Mouse (Mus musculus): ENCODE measurements around the gene Map3k14. TPM values are rescaled to one million over a fixed set of nuclear protein-coding genes. Genes with fewer than 3 reads are reported as not detected.
A peak's percentile ranks its signal among the peaks of the same experiment; 100 is the strongest.

Map3k14 gene
- 1.0 and 2.3 TPM in 2 replicates for polyA plus RNA-seq (2012; ENCODE audit: insufficient read depth, low replicate concordance)

GRCm38 (mm10) chr11:103267346-103268219 lies at the start of gene Map3k14:
Gene Map3k14, minus strand, starts transcription at chr11:103267472.
- TF ChIP-seq GATA1 (IDR thresholded peaks at IDR 0.05; ENCODE audit: borderline replicate concordance, low read length) (no peak), FLI1 (IDR thresholded peaks at IDR 0.05; ENCODE audit: low read length) (no peak)
- H3K4me3 ChIP-seq (replicated peaks) = peak within 1 kb of the TSS; percentile 97
- no peaks in the 10 kb centered on the region for H3K36me3 ChIP-seq (replicated peaks; ENCODE audit: low read length)
- no peaks in the 10 kb centered on the region for H3K9me3 ChIP-seq
- H3K4me1 ChIP-seq = peaks cover 65% of the 10 kb centered on the region
- peaks cover 13% of the 10 kb centered on the region for H3K27me3 ChIP-seq (replicated peaks)

- no peaks in the 10 kb centered on the region for H3K9me3 ChIP-seq
- peaks cover 15% of the 10 kb centered on the region for H3K4me1 ChIP-seq
- H3K36me3 ChIP-seq (replicated peaks; ENCODE audit: low read length) = no peaks in the 10 kb centered on the region
- TF ChIP-seq GATA1 (IDR thresholded peaks at IDR 0.05; ENCODE audit: borderline replicate concordance, low read length) = no peak
- H3K27me3 ChIP-seq (replicated peaks) = peaks cover 77% of the 10 kb centered on the region
- no peak overlapping the region for H3K4me3 ChIP-seq (replicated peaks)
These were observed 48.1 kb upstream of the Map3k14 start for GRCm38 (mm10) chr11:103315379-103315778.

- TF ChIP-seq GATA1 (IDR thresholded peaks at IDR 0.05; ENCODE audit: borderline replicate concordance, low read length) = no peak
- no peak for TF ChIP-seq FLI1 (IDR thresholded peaks at IDR 0.05; ENCODE audit: low read length)
- H3K4me3 ChIP-seq (replicated peaks) = no peak overlapping the region
- peaks cover 76% of the 10 kb centered on the region for H3K27me3 ChIP-seq (replicated peaks)
- no peaks in the 10 kb centered on the region for H3K36me3 ChIP-seq (replicated peaks; ENCODE audit: low read length)
- H3K9me3 ChIP-seq = no peaks in the 10 kb centered on the region
- H3K4me1 ChIP-seq = peaks cover 17% of the 10 kb centered on the region
These were observed 47.6 kb upstream of the Map3k14 start for GRCm38 (mm10) chr11:103314736-103315374.

- no peak overlapping the region for H3K4me3 ChIP-seq (replicated peaks)
These were observed 46.3 kb upstream of the Map3k14 start for GRCm38 (mm10) chr11:103313542-103313941.

GRCm38 (mm10) chr11:103312655-103313255 lies 45.5 kb upstream of the Map3k14 start:
- Histone ChIP-seq H3K36me3 (replicated peaks; ENCODE audit: low read length) (no peaks in the 10 kb centered on the region), H3K4me1 (peaks cover 18% of the 10 kb centered on the region), H3K9me3 (no peaks in the 10 kb centered on the region), H3K27me3 (replicated peaks) (peaks cover 69% of the 10 kb centered on the region), H3K4me3 (replicated peaks) (no peak overlapping the region)
- TF ChIP-seq FLI1 (IDR thresholded peaks at IDR 0.05; ENCODE audit: low read length) (no peak), GATA1 (IDR thresholded peaks at IDR 0.05; ENCODE audit: borderline replicate concordance, low read length) (no peak)

More at GRCm38 (mm10) chr11:103313542-103313941, 46.3 kb upstream of the Map3k14 start:
- peaks cover 18% of the 10 kb centered on the region for H3K4me1 ChIP-seq
- peaks cover 71% of the 10 kb centered on the region for H3K27me3 ChIP-seq (replicated peaks)
- H3K36me3 ChIP-seq (replicated peaks; ENCODE audit: low read length) = no peaks in the 10 kb centered on the region
- no peaks in the 10 kb centered on the region for H3K9me3 ChIP-seq
- TF ChIP-seq FLI1 (IDR thresholded peaks at IDR 0.05; ENCODE audit: low read length) = no peak
- TF ChIP-seq GATA1 (IDR thresholded peaks at IDR 0.05; ENCODE audit: borderline replicate concordance, low read length) = no peak

GRCm38 (mm10) chr11:103311960-103312611 lies 44.8 kb upstream of the Map3k14 start:
- H3K4me3 ChIP-seq (replicated peaks) = peak overlapping the region; percentile 70
- no peaks in the 10 kb centered on the region for H3K36me3 ChIP-seq (replicated peaks; ENCODE audit: low read length)
- H3K4me1 ChIP-seq = peaks cover 18% of the 10 kb centered on the region
- no peaks in the 10 kb centered on the region for H3K9me3 ChIP-seq
- H3K27me3 ChIP-seq (replicated peaks) = peaks cover 67% of the 10 kb centered on the region
- no peak for TF ChIP-seq GATA1 (IDR thresholded peaks at IDR 0.05; ENCODE audit: borderline replicate concordance, low read length)
- TF ChIP-seq FLI1 (IDR thresholded peaks at IDR 0.05; ENCODE audit: low read length) = no peak

- no peak for TF ChIP-seq FLI1 (IDR thresholded peaks at IDR 0.05; ENCODE audit: low read length)
- no peak for TF ChIP-seq GATA1 (IDR thresholded peaks at IDR 0.05; ENCODE audit: borderline replicate concordance, low read length)
- Histone ChIP-seq H3K9me3 (no peaks in the 10 kb centered on the region), H3K4me1 (peaks cover 20% of the 10 kb centered on the region)
These were observed 42.8 kb upstream of the Map3k14 start for GRCm38 (mm10) chr11:103309956-103310574.

GRCm38 (mm10) chr11:103307910-103308309 lies 40.6 kb upstream of the Map3k14 start:
- Histone ChIP-seq H3K4me3 (replicated peaks) (no peak overlapping the region), H3K4me1 (peaks cover 19% of the 10 kb centered on the region), H3K36me3 (replicated peaks; ENCODE audit: low read length) (no peaks in the 10 kb centered on the region), H3K9me3 (no peaks in the 10 kb centered on the region), H3K27me3 (replicated peaks) (peaks cover 59% of the 10 kb centered on the region)
- no peak for TF ChIP-seq FLI1 (IDR thresholded peaks at IDR 0.05; ENCODE audit: low read length)
- TF ChIP-seq GATA1 (IDR thresholded peaks at IDR 0.05; ENCODE audit: borderline replicate concordance, low read length) = no peak

More at GRCm38 (mm10) chr11:103309956-103310574, 42.8 kb upstream of the Map3k14 start:
- peaks cover 60% of the 10 kb centered on the region for H3K27me3 ChIP-seq (replicated peaks)
- peak overlapping the region; percentile 47 for H3K4me3 ChIP-seq (replicated peaks)
- no peaks in the 10 kb centered on the region for H3K36me3 ChIP-seq (replicated peaks; ENCODE audit: low read length)

GRCm38 (mm10) chr11:103304525-103304924 lies 37.3 kb upstream of the Map3k14 start:
- Histone ChIP-seq H3K9me3 (peaks cover 12% of the 10 kb centered on the region), H3K27me3 (replicated peaks) (peaks cover 44% of the 10 kb centered on the region), H3K4me3 (replicated peaks) (no peak overlapping the region), H3K4me1 (peaks cover 4% of the 10 kb centered on the region; the same call in 1 of the 2 replicates), H3K36me3 (replicated peaks; ENCODE audit: low read length) (no peaks in the 10 kb centered on the region)
- no peak for TF ChIP-seq GATA1 (IDR thresholded peaks at IDR 0.05; ENCODE audit: borderline replicate concordance, low read length)
- TF ChIP-seq FLI1 (IDR thresholded peaks at IDR 0.05; ENCODE audit: low read length) = no peak

Data from megakaryocyte, embryonic 14.5 days (primary cell).